In the genomic region with DNA sequence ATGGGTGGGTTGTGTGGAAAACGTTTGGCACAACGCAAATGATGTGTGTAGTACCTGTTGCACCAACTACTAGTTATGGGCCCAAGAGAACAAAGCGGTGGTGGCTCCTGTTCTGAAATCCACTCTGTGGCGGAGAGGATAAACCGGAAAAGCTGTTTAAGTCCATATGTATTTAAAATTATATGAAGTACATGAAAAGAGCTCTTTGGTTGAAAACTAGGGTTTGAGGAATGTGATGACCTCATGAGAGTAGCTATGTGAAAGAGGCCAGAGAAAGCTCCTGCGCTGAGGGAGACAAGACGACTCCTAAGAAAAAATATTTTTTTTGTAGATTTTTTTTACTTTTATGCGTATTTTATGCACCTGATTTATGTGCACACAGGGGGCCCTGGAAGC, we compare ENCODE assay signal across 8 mouse cellular contexts. TPM values are rescaled to one million over a fixed set of nuclear protein-coding genes. Genes with fewer than 3 reads are reported as not detected.
DNase-seq lines count a peak whose midpoint lies in the region; ATAC-seq and TF ChIP-seq lines count a peak whose summit lies in the region.

No protein-coding gene starts in this region.

- no peaks in the 10 kb centered on the region for H3K27me3 ChIP-seq in heart, embryonic 13.5 days (replicated peaks)
- H3K27me3 ChIP-seq in E14TG2a.4 (ENCODE audit: insufficient read depth, low read length) = 0 out of 2 replicates have a peak, but pooled peaks cover 8% of the 10 kb centered on the region
- no peaks in the 10 kb centered on the region for H3K27me3 ChIP-seq in forebrain, embryonic 14.5 days (replicated peaks; ENCODE audit: control insufficient read depth, insufficient read depth, low read length)
- no peaks in the 10 kb centered on the region for H3K27me3 ChIP-seq in liver, embryonic 15.5 days

- DNase-seq in heart, adult 11 months = no peak
- no peak for DNase-seq in forebrain, embryonic 14.5 days (ENCODE audit: low spot score)
- DNase-seq in ovary, adult 18-20 months (ENCODE audit: low spot score) = no peak
- no peak for DNase-seq in natural killer cell, adult 2 months (ENCODE audit: low spot score in 2 of 2)
- no peak for DNase-seq in right cerebral cortex, postnatal 4 days

- no peak for ATAC-seq in heart, embryonic 13.5 days (ENCODE audit: extremely low read depth, insufficient number of reproducible peaks, low FRiP score, low TSS enrichment)
- no peak for ATAC-seq in forebrain, embryonic 14.5 days
- no peak for ATAC-seq in liver, embryonic 15.5 days (ENCODE audit: insufficient read depth)

- H3K4me3 ChIP-seq in heart, embryonic 13.5 days = peak overlapping the region; percentile 95
- H3K4me3 ChIP-seq in E14TG2a.4 (replicated peaks; ENCODE audit: low read length) = peak overlapping the region; percentile 84
- peak overlapping the region; percentile 90 for H3K4me3 ChIP-seq in forebrain, embryonic 14.5 days (ENCODE audit: low read depth, low read length)
- H3K4me3 ChIP-seq in liver, embryonic 15.5 days (replicated peaks) = peak overlapping the region; percentile 93

- H3K27ac ChIP-seq in heart, embryonic 13.5 days (replicated peaks) = peak overlapping the region; percentile 66
- H3K27ac ChIP-seq in forebrain, embryonic 14.5 days (ENCODE audit: low read depth, low read length) = peak overlapping the region; percentile 10; the same call in 1 of the 2 replicates
- peak overlapping the region; percentile 70 for H3K27ac ChIP-seq in liver, embryonic 15.5 days (replicated peaks)

- no peaks in the 10 kb centered on the region for H3K36me3 ChIP-seq in heart, embryonic 13.5 days
- H3K36me3 ChIP-seq in E14TG2a.4 (ENCODE audit: insufficient read depth, low read length) = no peaks in the 10 kb centered on the region
- H3K36me3 ChIP-seq in forebrain, embryonic 14.5 days (ENCODE audit: control insufficient read depth, insufficient read depth, low read length) = no peaks in the 10 kb centered on the region
- no peaks in the 10 kb centered on the region for H3K36me3 ChIP-seq in liver, embryonic 15.5 days (replicated peaks)

- peak overlapping the region; percentile 79 for H3K4me2 ChIP-seq in heart, embryonic 13.5 days
- H3K4me2 ChIP-seq in forebrain, embryonic 14.5 days (ENCODE audit: low read length) = peak overlapping the region; percentile 71
- peak overlapping the region; percentile 100 for H3K4me2 ChIP-seq in liver, embryonic 15.5 days

- H3K9ac ChIP-seq in heart, embryonic 13.5 days = peak overlapping the region; percentile 99
- H3K9ac ChIP-seq in forebrain, embryonic 14.5 days (ENCODE audit: low read length) = peak overlapping the region; percentile 94
- H3K9ac ChIP-seq in liver, embryonic 15.5 days = 0 out of 2 replicates have a peak overlapping the region, but pooled peaks have one; percentile 31

- 43% methylated on average over 8 of the region's 8 CpGs for WGBS in heart, embryonic 13.5 days
- WGBS in forebrain, embryonic 14.5 days = 43% methylated on average over 8 of the region's 8 CpGs
- 48% methylated on average over 8 of the region's 8 CpGs for WGBS in liver, embryonic 15.5 days (ENCODE audit: insufficient replicate concordance)

- H3K4me1 ChIP-seq in heart, embryonic 13.5 days = peaks cover 23% of the 10 kb centered on the region
- peaks cover 44% of the 10 kb centered on the region for H3K4me1 ChIP-seq in E14TG2a.4 (replicated peaks; ENCODE audit: low read depth, low read length)
- peaks cover 7% of the 10 kb centered on the region; the same call in 1 of the 2 replicates for H3K4me1 ChIP-seq in forebrain, embryonic 14.5 days (ENCODE audit: control insufficient read depth, insufficient read depth, low read length)
- H3K4me1 ChIP-seq in liver, embryonic 15.5 days (replicated peaks) = peaks cover 60% of the 10 kb centered on the region

- H3K9me3 ChIP-seq in heart, embryonic 13.5 days = no peaks in the 10 kb centered on the region
- H3K9me3 ChIP-seq in E14TG2a.4 (ENCODE audit: low read length) = peaks cover 6% of the 10 kb centered on the region; the same call in 1 of the 2 replicates
- H3K9me3 ChIP-seq in forebrain, embryonic 14.5 days (replicated peaks; ENCODE audit: control insufficient read depth, low read length) = no peaks in the 10 kb centered on the region
- H3K9me3 ChIP-seq in liver, embryonic 15.5 days (replicated peaks) = no peaks in the 10 kb centered on the region

- no peak for TF ChIP-seq CTCF in E14TG2a.4 (conservative IDR thresholded peaks at IDR 0.05; ENCODE audit: low read length)

RNA-seq across cellular contexts. Expression of gene Fbxo10, which starts 0.5 kb away (rescaled TPM):
- polyA plus RNA-seq in heart, embryonic 13.5 days (2015; fragmentation: Nextera tagmentation; extraction: Ambion mirVana) = 15.6 and 16.2 TPM in 2 replicates
- polyA plus RNA-seq in forebrain, embryonic 14.5 days (2014; fragmentation: Nextera tagmentation; extraction: Ambion mirVana) = 10.4 and 15.8 TPM in 2 replicates
- 4.0 and 4.5 TPM in 2 replicates for polyA plus RNA-seq in liver, embryonic 15.5 days (2015; fragmentation: Nextera tagmentation; extraction: Ambion mirVana)

RNA-seq across cellular contexts. Expression of gene Tomm5, which starts 23.0 kb away (rescaled TPM):
- 203 and 242 TPM in 2 replicates for polyA plus RNA-seq in heart, embryonic 13.5 days (2015; fragmentation: Nextera tagmentation; extraction: Ambion mirVana)
- 154 and 176 TPM in 2 replicates for polyA plus RNA-seq in forebrain, embryonic 14.5 days (2014; fragmentation: Nextera tagmentation; extraction: Ambion mirVana)
- 115 and 126 TPM in 2 replicates for polyA plus RNA-seq in liver, embryonic 15.5 days (2015; fragmentation: Nextera tagmentation; extraction: Ambion mirVana)

Comparison
In these comparisons a context has a peak if more than half of its experiments do, and no peak if none do; other contexts are left out.
1. H3K27ac ChIP-seq: peak in every context shown above with its lines; median percentile 70 in liver, embryonic 15.5 days; 66 in heart, embryonic 13.5 days; 10 in forebrain, embryonic 14.5 days.
2. H3K9ac ChIP-seq: peak in every context shown above with its lines; median percentile 99 in heart, embryonic 13.5 days; 94 in forebrain, embryonic 14.5 days; 31 in liver, embryonic 15.5 days.